In genomic region chr9:110054781-110055180, GRCm38 (mm10) we compare ENCODE assay signal across 11 mouse cellular contexts.
DNase-seq lines count a peak whose midpoint lies in the region; ATAC-seq lines count a peak whose summit lies in the region.
"Had no signal": no experiment of that assay in that cellular context is flagged by ENCODE, and none has a peak within 500 bp of the region (broad histone marks: within the 10 kb centered on the region; RNA-seq: fewer than 3 reads in every experiment).

No protein-coding gene starts in this region.

- 54% methylated on average over 3 of the region's 3 CpGs for WGBS in lung, embryonic 16.5 days
- WGBS in forebrain, embryonic 11.5 days: 58% methylated on average over 3 of the region's 3 CpGs
- 48% methylated on average over 3 of the region's 3 CpGs for WGBS in hindbrain, embryonic 15.5 days
- WGBS in neural tube, embryonic 15.5 days: 42% methylated on average over 3 of the region's 3 CpGs

- peaks cover 15% of the 10 kb centered on the region for H3K4me1 ChIP-seq in lung, embryonic 16.5 days (replicated peaks; ENCODE audit: control insufficient read depth, insufficient read depth, low read length)
- H3K4me1 ChIP-seq in forebrain, embryonic 11.5 days (replicated peaks; ENCODE audit: control insufficient read depth, insufficient read depth, low read length): peaks cover 21% of the 10 kb centered on the region; the same call in 1 of the 2 replicates
- H3K4me1 ChIP-seq in hindbrain, embryonic 15.5 days (replicated peaks): peaks cover 69% of the 10 kb centered on the region
- H3K4me1 ChIP-seq in neural tube, embryonic 15.5 days: peaks cover 68% of the 10 kb centered on the region
- H3K4me1 ChIP-seq: liver, embryonic 12.5 days had no signal

- H3K9me3 ChIP-seq in lung, embryonic 16.5 days (ENCODE audit: control insufficient read depth, low read length): no peaks in the 10 kb centered on the region
- no peaks in the 10 kb centered on the region for H3K9me3 ChIP-seq in forebrain, embryonic 11.5 days (ENCODE audit: control insufficient read depth, low read length)
- H3K9me3 ChIP-seq in hindbrain, embryonic 15.5 days: no peaks in the 10 kb centered on the region
- no peaks in the 10 kb centered on the region for H3K9me3 ChIP-seq in neural tube, embryonic 15.5 days (replicated peaks)
- H3K9me3 ChIP-seq: liver, embryonic 12.5 days had no signal

- H3K36me3 ChIP-seq in lung, embryonic 16.5 days (ENCODE audit: control insufficient read depth, insufficient read depth, low read length): no peaks in the 10 kb centered on the region
- no peaks in the 10 kb centered on the region for H3K36me3 ChIP-seq in forebrain, embryonic 11.5 days (ENCODE audit: control insufficient read depth, insufficient read depth, low read length)
- H3K36me3 ChIP-seq in hindbrain, embryonic 15.5 days: no peaks in the 10 kb centered on the region
- H3K36me3 ChIP-seq in neural tube, embryonic 15.5 days: no peaks in the 10 kb centered on the region
- H3K36me3 ChIP-seq: liver, embryonic 12.5 days had no signal

- no peak for DNase-seq in lung, postnatal 14 days
- no peak for DNase-seq in forebrain, embryonic 11.5 days (ENCODE audit: low spot score)
- DNase-seq in embryo, embryonic 9.5 days (ENCODE audit: extremely low spot score): no peak
- DNase-seq in right cerebral cortex, postnatal 25 days: no peak
- DNase-seq: gastrocnemius, postnatal 14 days; kidney, adult 2 months; right cerebral cortex, adult 18-20 months had no signal

- no peak overlapping the region for H3K9ac ChIP-seq in lung, embryonic 16.5 days (ENCODE audit: low read length)
- H3K9ac ChIP-seq in forebrain, embryonic 11.5 days (ENCODE audit: low read length): peak overlapping the region; percentile 29; the same call in 1 of the 2 replicates
- H3K9ac ChIP-seq in hindbrain, embryonic 15.5 days: peak overlapping the region; percentile 19; the same call in 1 of the 2 replicates
- peak overlapping the region; percentile 59; the same call in 1 of the 2 replicates for H3K9ac ChIP-seq in neural tube, embryonic 15.5 days (replicated peaks)
- H3K9ac ChIP-seq: liver, embryonic 12.5 days had no signal

- no peaks in the 10 kb centered on the region for H3K27me3 ChIP-seq in lung, embryonic 16.5 days (ENCODE audit: control insufficient read depth, insufficient read depth, low read depth, low read length)
- H3K27me3 ChIP-seq in forebrain, embryonic 11.5 days (ENCODE audit: control insufficient read depth, insufficient read depth, low read length): no peaks in the 10 kb centered on the region
- no peaks in the 10 kb centered on the region for H3K27me3 ChIP-seq in hindbrain, embryonic 15.5 days
- H3K27me3 ChIP-seq in neural tube, embryonic 15.5 days (replicated peaks): no peaks in the 10 kb centered on the region
- H3K27me3 ChIP-seq: liver, embryonic 12.5 days had no signal

- H3K27ac ChIP-seq in lung, embryonic 16.5 days (ENCODE audit: low read length): no peak overlapping the region
- H3K27ac ChIP-seq in forebrain, embryonic 11.5 days (ENCODE audit: low read depth, low read length): peak overlapping the region; percentile 79
- H3K27ac ChIP-seq in hindbrain, embryonic 15.5 days (replicated peaks): peak overlapping the region; percentile 91
- H3K27ac ChIP-seq in neural tube, embryonic 15.5 days (replicated peaks): peak overlapping the region; percentile 91
- H3K27ac ChIP-seq: liver, embryonic 12.5 days had no signal

- ATAC-seq in lung, embryonic 16.5 days (ENCODE audit: low read depth): peak; percentile 56
- no peak for ATAC-seq in forebrain, embryonic 11.5 days (replicated peaks; ENCODE audit: low FRiP score)
- no peak for ATAC-seq in hindbrain, embryonic 15.5 days (ENCODE audit: low FRiP score, low read depth)
- ATAC-seq in neural tube, embryonic 15.5 days (ENCODE audit: low FRiP score): no peak
- ATAC-seq: liver, embryonic 12.5 days had no signal

- no peak overlapping the region for H3K4me3 ChIP-seq in lung, embryonic 16.5 days (ENCODE audit: low read length)
- H3K4me3 ChIP-seq in forebrain, embryonic 11.5 days (ENCODE audit: low read depth, low read length): peak overlapping the region; percentile 15; the same call in 1 of the 2 replicates
- peak overlapping the region; percentile 47 for H3K4me3 ChIP-seq in hindbrain, embryonic 15.5 days
- H3K4me3 ChIP-seq in neural tube, embryonic 15.5 days (replicated peaks): peak overlapping the region; percentile 48
- H3K4me3 ChIP-seq: liver, embryonic 12.5 days had no signal

- H3K4me2 ChIP-seq in lung, embryonic 16.5 days (ENCODE audit: low read depth, low read length): no peak overlapping the region
- peak overlapping the region; percentile 34; the same call in 1 of the 2 replicates for H3K4me2 ChIP-seq in forebrain, embryonic 11.5 days (ENCODE audit: low read depth, low read length, severe bottlenecking)
- peak overlapping the region; percentile 62 for H3K4me2 ChIP-seq in hindbrain, embryonic 15.5 days
- peak overlapping the region; percentile 70 for H3K4me2 ChIP-seq in neural tube, embryonic 15.5 days
- H3K4me2 ChIP-seq: liver, embryonic 12.5 days had no signal
